Mouse (Mus musculus): ENCODE measurements at regions not wholly inside any gene's neighbourhood (a gene's known extent, or its start where the extent isn't known, plus 50 kb on each side); places are given as distances from the start of the nearest gene placed in this dataset.

DNA sequence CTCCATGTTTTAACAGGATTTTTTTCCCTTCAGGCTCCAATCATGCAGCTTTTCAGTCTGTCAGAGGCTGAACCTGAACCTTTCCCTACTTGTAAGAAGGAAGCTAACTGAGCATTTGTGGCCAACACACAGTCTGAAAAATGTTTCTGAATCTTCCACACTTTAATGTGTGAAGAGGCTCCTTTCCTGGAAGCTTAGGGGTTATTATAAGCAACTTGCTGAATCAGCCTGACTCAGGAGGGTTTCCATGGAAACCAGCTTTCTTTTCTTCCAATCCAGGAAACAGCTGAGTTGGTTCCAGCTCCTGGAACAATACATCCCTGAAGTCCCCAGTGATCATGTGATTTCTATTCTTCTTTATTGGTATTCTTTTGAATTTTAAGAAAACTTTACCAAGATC is 297.5 kb upstream of the Pex5l start:
- TF ChIP-seq POLR2A (IDR thresholded peaks at IDR 0.05; ENCODE audit: extremely low read depth, insufficient read depth, low read length) (no peak), CTCF (IDR thresholded peaks at IDR 0.05; ENCODE audit: low read depth, low read length) (no peak)
